Mouse (Mus musculus) G1E (cell line): ENCODE data around the gene Plac1.

Source experiments
- CTCF ChIP-seq: IDR thresholded peaks from 2 replicates; pipeline ENCODE4 v1.5.1; 2012; ENCODE audit warnings: low read depth, low read length, inconsistent platforms, mixed read lengths
- GATA1 ChIP-seq: IDR thresholded peaks from 2 replicates; pipeline ENCODE4 v1.6.1; 2012; ENCODE audit warnings: borderline replicate concordance, low read length, inconsistent platforms, mixed read lengths
- POLR2AphosphoS5 ChIP-seq: IDR thresholded peaks from 2 replicates; pipeline ENCODE4 v1.6.1; 2012; ENCODE audit warnings: low read depth, low read length, inconsistent platforms; ENCODE audit not compliant: insufficient replicate concordance
- TAL1 ChIP-seq: conservative IDR thresholded peaks from 2 replicates; pipeline ENCODE4 v1.6.1; 2012; ENCODE audit warnings: low read depth, low read length, inconsistent platforms, mixed read lengths

- TF ChIP-seq CTCF: no peak
- TF ChIP-seq GATA1: no peak
- TF ChIP-seq TAL1: no peak
- no peak for TF ChIP-seq POLR2AphosphoS5
Measured at GRCm38 (mm10) chrX:53056627-53057026, 183.3 kb downstream of the Plac1 start.
